Mouse (Mus musculus) E14TG2a.4 (cell line): ENCODE measurements around the gene Pdxp.

Experiments used
- CTCF ChIP-seq: conservative IDR thresholded peaks from 2 replicates; pipeline ENCODE4 v1.5.1; 2014; ENCODE audit warnings: low read length
- NANOG ChIP-seq: IDR thresholded peaks from 2 replicates; pipeline ENCODE4 v1.6.1; 2014; ENCODE audit warnings: borderline replicate concordance, low read length, mixed read lengths
- POU5F1 ChIP-seq: IDR thresholded peaks from 2 replicates; pipeline ENCODE4 v1.6.1; 2014; ENCODE audit warnings: low read length, borderline replicate concordance

DNA sequence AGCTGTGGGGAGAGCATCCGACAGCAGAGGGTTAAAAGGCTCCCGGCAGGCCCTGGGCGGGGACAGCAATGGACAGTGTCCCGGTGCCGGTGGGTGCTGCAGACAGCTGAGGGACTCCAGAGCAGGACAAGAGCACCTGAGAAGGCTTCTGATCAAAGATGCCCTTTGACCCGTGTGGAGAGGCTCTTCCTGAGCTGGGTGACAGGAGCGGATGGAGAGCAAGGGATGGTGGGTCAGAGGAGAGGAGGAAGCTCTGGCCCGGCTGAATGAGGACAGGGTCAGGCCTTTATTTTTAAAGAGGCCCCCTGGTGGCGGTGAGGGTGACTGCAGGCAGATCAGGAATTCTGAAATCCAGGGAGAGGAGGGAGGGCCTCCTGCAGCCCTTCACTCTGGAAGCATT lies 28.9 kb downstream of the Pdxp start:
- TF ChIP-seq CTCF = peak; percentile 78
- TF ChIP-seq POU5F1 = no peak
- TF ChIP-seq NANOG = no peak
